Comparison of ENCODE assay signal across 17 mouse cellular contexts in the genomic region with DNA sequence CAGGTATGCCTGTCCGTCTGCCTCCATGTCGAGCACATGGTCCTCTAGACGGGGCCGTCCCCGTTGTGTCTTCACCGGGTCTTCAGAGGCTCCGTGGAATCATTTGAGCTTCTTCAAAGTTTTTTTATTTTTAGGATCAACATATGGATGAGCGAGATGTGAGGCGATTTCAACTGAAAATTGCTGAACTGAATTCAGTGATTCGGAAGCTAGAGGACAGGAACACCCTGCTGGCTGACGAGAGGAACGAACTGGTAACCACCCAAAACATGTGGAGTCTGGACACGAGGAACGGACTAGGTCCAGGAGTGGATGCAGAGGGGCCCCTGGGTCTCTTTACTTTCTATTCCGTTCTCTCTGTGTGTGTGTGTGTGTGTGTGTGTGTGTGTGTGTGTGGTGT. TPM values are rescaled to one million over a fixed set of nuclear protein-coding genes. Genes with fewer than 3 reads are reported as not detected.
"Had no signal": no experiment of that assay in that cellular context is flagged by ENCODE, and none has a peak within 500 bp of the region (broad histone marks: within the 10 kb centered on the region; RNA-seq: fewer than 3 reads in every experiment).

No protein-coding gene starts in this region.

- ATAC-seq: hindbrain, embryonic 16.5 days; lung, postnatal 0 days had no signal

- H3K9ac ChIP-seq: limb, embryonic 13.5 days; liver, embryonic 14.5 days; midbrain, embryonic 12.5 days; neural tube, embryonic 15.5 days had no signal

- H3K27me3 ChIP-seq: neural tube, embryonic 15.5 days had no signal

- H3K9me3 ChIP-seq: limb, embryonic 13.5 days; midbrain, embryonic 12.5 days; neural tube, embryonic 15.5 days had no signal

- H3K4me1 ChIP-seq: limb, embryonic 13.5 days had no signal

- H3K4me3 ChIP-seq: limb, embryonic 13.5 days; midbrain, embryonic 12.5 days; myocyte; neural tube, embryonic 15.5 days had no signal

- H3K4me2 ChIP-seq: limb, embryonic 13.5 days; midbrain, embryonic 12.5 days; neural tube, embryonic 15.5 days had no signal

- H3K27ac ChIP-seq: kidney, postnatal 0 days; limb, embryonic 13.5 days; liver, embryonic 14.5 days; midbrain, embryonic 12.5 days; neural tube, embryonic 15.5 days had no signal

- DNase-seq: kidney, adult 11 months; kidney, adult 9 months; kidney, postnatal 36 days; left cerebral cortex, postnatal 4 days; lung, postnatal 36 days; thymus, postnatal 4 days had no signal

- H3K36me3 ChIP-seq: limb, embryonic 13.5 days; midbrain, embryonic 12.5 days had no signal

RNA-seq across cellular contexts. Expression of a gene that starts 16.5 kb away (rescaled TPM):
- total RNA-seq: liver, adult 2 months; megakaryocyte, adult 5-6 weeks had no signal
- polyA plus RNA-seq: intestine, embryonic 14.5 days; kidney, postnatal 0 days; liver, embryonic 14.5 days; lung, postnatal 0 days; myocyte had no signal
